Mouse (Mus musculus) liver, adult 2 months (tissue): Measurements from ENCODE around the gene Uqcrc2. TPM values are rescaled to one million over a fixed set of nuclear protein-coding genes. Genes with fewer than 3 reads are reported as not detected.

Experiments
- DNase-seq: peaks from one replicate; pipeline ENCODE4 v3.0.0-alpha.2; 2011; ENCODE audit warnings: low read depth, low spot score; ENCODE audit errors: extremely low read depth
- H3K27ac ChIP-seq: fragments of 200-500 bp; replicated peaks from 2 replicates; pipeline ENCODE4 v1.5.1; 2012; ENCODE audit warnings: low read depth, mild to moderate bottlenecking, control low read depth, inconsistent platforms, low read length; ENCODE audit not compliant: insufficient read depth
- H3K27me3 ChIP-seq: fragments of 200-500 bp; 2 replicates; pipeline ENCODE4 v1.6.1; 2012; ENCODE audit warnings: mild to moderate bottlenecking, moderate library complexity, low read length, inconsistent platforms; ENCODE audit not compliant: control insufficient read depth, insufficient read depth
- H3K36me3 ChIP-seq: fragments of 200-500 bp; 2 replicates; pipeline ENCODE4 v1.6.1; 2012; ENCODE audit warnings: low read length, inconsistent platforms; ENCODE audit not compliant: control insufficient read depth, insufficient read depth
- H3K4me1 ChIP-seq: fragments of 200-500 bp; 2 replicates; pipeline ENCODE4 v1.6.1; 2011; ENCODE audit warnings: low read length; ENCODE audit not compliant: control insufficient read depth, insufficient read depth
- H3K4me3 ChIP-seq: fragments of 200-500 bp; 2 replicates; pipeline ENCODE4 v1.5.1; 2011; ENCODE audit warnings: low read depth, mild to moderate bottlenecking, control low read depth, low read length, moderate library complexity; ENCODE audit not compliant: insufficient read depth
- H3K79me2 ChIP-seq: fragments of 200-500 bp; 2 replicates; pipeline ENCODE4 v1.6.1; 2012; ENCODE audit warnings: inconsistent platforms, mild to moderate bottlenecking, low read length, moderate library complexity; ENCODE audit not compliant: control insufficient read depth, insufficient read depth
- H3K9ac ChIP-seq: fragments of 200-500 bp; 2 replicates; pipeline ENCODE4 v1.6.1; 2012; ENCODE audit warnings: low read depth, mild to moderate bottlenecking, control low read depth, inconsistent platforms, low read length
- CTCF ChIP-seq: fragments of 200-500 bp; IDR thresholded peaks from 2 replicates; pipeline ENCODE4 v1.5.1; 2011; ENCODE audit warnings: low read depth, low read length, control low read depth
- POLR2A ChIP-seq: fragments of 200-500 bp; IDR thresholded peaks from 2 replicates; pipeline ENCODE4 v1.6.1; 2011; ENCODE audit warnings: low read length, control low read depth; ENCODE audit not compliant: insufficient read depth; ENCODE audit errors: extremely low read depth
- WGBS: fragments of 180-500 bp; shearing (Covaris S2); methylation state at CpG from one replicate; pipeline ENCODE4 v1.1.7; 2018; 5-methylcytosine and 5-hydroxymethylcytosine counted together
- polyA plus RNA-seq: library from polyadenylated mRNA; depleted of rRNA; stranded (reverse); fragments of >200 nt; gene quantifications from 2 replicates; pipeline ENCODE4 v1.2.3, GENCODE M21; 2012
- total RNA-seq: library from RNA; depleted of rRNA; stranded (reverse); fragments of >200 nt; gene quantifications from 2 replicates; pipeline ENCODE4 v1.2.3, GENCODE M21; 2014

The Uqcrc2 gene
- total and polyA plus RNA-seq, 2 experiments = 90.8 to 293 TPM

DNA sequence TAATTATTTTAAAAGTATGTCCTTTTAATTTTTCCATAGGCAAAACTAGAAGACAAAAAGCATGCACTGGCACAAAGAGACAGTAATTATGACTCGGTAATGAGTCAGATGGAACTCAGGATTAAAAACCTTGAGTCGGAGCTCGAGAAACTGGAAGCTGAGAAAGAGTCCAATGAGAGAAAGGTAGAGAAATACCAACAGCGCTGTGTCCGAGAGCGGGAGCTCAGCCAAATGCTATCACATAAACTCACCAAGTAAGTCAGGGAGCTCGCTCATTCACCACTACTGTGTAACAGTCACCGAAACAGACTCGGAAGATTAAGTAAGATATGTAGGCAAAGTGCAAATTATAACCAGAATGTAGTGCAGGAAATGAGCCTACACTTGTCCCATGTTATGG is 14.1 kb upstream of the Uqcrc2 start:
- WGBS = 92% methylated on average over 9 of the region's 9 CpGs
- no peak for DNase-seq

DNA sequence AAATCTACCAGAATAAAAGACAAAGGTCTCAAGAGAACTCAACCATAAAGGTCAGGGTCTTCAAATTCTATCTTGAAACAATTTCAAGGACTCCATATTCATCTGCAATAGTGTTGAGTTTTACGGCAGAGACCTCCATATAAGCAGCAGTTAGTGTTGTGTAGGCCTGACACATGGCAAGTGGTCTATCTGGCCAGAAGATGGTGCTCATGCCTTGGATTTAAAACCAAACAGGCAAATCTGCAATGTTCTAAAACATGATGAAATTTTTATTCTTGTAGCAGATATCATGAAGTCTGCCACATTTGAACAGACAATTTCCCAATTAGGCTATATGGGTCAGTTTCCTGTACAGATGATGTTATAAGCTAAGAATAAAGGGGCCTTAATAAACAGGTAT is 2.5 kb upstream of the Uqcrc2 start:
- Histone ChIP-seq H3K36me3 (peaks cover 2% of the 10 kb centered on the region; the same call in 1 of the 2 replicates), H3K9ac (no peak overlapping the region), H3K27me3 (no peaks in the 10 kb centered on the region), H3K27ac (no peak overlapping the region), H3K4me3 (no peak overlapping the region), H3K79me2 (peaks cover 13% of the 10 kb centered on the region; the same call in 1 of the 2 replicates), H3K4me1 (peaks cover 8% of the 10 kb centered on the region)
- DNase-seq = peak; percentile 26
- WGBS = 73% methylated on average over 1 of the region's 1 CpGs
- TF ChIP-seq CTCF (no peak), POLR2A (no peak)

More for the DNA sequence above, 14.1 kb upstream of the Uqcrc2 start:
- Histone ChIP-seq H3K79me2 (no peaks in the 10 kb centered on the region), H3K27me3 (no peaks in the 10 kb centered on the region), H3K9ac (no peak overlapping the region), H3K36me3 (no peaks in the 10 kb centered on the region), H3K4me1 (no peaks in the 10 kb centered on the region), H3K4me3 (no peak overlapping the region), H3K27ac (no peak overlapping the region)
- TF ChIP-seq POLR2A = no peak
- TF ChIP-seq CTCF = no peak

DNA sequence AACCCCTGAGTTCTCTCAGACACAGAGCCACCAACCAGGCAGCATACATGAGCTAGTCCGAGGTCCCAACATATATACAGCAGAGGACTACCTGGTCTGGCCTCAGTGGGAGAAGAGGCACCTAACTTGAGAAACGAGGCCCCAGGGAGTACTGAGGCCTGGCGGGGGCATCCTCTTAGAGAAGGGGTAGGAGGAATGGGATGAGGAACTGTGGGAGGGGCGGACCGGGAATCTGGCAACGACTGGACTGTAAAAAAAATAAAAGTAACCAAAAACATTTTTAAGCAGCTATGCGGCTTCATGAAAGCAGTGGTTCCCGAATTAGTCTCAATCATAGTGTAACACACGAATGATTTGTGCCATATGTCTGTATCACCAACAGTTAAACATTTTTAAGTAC is 675 bp upstream of the Uqcrc2 start:
- H3K4me1 ChIP-seq = peaks cover 8% of the 10 kb centered on the region
- peak overlapping the region; percentile 94 for H3K4me3 ChIP-seq
- peaks cover 15% of the 10 kb centered on the region; the same call in 1 of the 2 replicates for H3K36me3 ChIP-seq
- H3K27ac ChIP-seq = peak overlapping the region; percentile 68; the same call in 1 of the 2 replicates
- no peak for DNase-seq
- 6% methylated on average over 9 of the region's 9 CpGs for WGBS
- H3K79me2 ChIP-seq = peaks cover 16% of the 10 kb centered on the region; the same call in 1 of the 2 replicates
- no peak for TF ChIP-seq POLR2A
- TF ChIP-seq CTCF = no peak
- peak overlapping the region; percentile 96; the same call in 1 of the 2 replicates for H3K9ac ChIP-seq
- H3K27me3 ChIP-seq = no peaks in the 10 kb centered on the region

DNA sequence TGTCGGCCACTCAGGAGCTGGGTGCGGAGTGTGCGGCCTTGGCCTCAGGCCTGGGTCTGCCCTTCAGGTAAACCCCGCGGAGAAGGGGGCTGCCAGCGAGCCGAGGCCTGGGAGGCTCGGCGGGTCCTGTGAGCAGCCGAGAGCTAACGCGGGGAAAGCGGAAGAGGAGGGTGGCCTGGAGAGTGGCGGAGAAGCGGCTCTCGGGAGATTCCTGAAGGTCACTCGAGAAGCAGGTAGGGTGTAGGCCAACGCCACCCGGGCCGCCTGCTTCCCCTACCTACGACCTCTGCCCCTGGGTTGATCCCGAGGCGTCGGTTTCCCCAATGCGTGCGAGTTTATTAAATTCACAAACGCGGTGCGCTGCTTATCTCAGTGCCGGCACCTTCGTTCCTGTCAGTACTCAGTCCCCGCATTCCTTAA is 396 bp downstream of the Uqcrc2 start:
- no peaks in the 10 kb centered on the region for H3K27me3 ChIP-seq
- H3K79me2 ChIP-seq = peaks cover 16% of the 10 kb centered on the region; the same call in 1 of the 2 replicates
- peak overlapping the region; percentile 93 for H3K27ac ChIP-seq
- peak overlapping the region; percentile 94 for H3K4me3 ChIP-seq
- TF ChIP-seq POLR2A (no peak), CTCF (no peak)
- under 1% methylated on average over 32 of the region's 32 CpGs for WGBS
- H3K36me3 ChIP-seq = peaks cover 24% of the 10 kb centered on the region; the same call in 1 of the 2 replicates
- H3K4me1 ChIP-seq = peaks cover 8% of the 10 kb centered on the region
- H3K9ac ChIP-seq = peak overlapping the region; percentile 96
- DNase-seq = peak; percentile 62

DNA sequence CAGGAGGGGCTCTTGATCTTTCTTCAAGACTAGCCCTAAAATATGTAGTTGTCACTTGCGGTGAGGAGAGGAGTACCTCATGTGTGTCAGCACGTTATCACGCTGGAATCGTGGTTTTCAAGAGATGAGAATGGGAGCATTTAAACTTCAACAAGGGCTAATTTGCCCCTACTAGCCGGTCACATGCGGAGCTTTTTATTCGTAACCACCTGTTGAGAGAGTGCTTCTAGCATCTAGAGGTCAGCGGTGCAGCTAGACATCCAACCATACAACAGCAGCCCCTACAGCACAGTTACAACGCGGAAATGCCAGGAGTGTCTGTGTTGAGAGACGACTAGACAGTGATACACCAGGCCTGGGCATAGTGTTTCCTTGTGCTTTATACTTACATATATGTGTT is 845 bp downstream of the Uqcrc2 start:
- Histone ChIP-seq H3K27me3 (no peaks in the 10 kb centered on the region), H3K4me1 (peaks cover 8% of the 10 kb centered on the region), H3K27ac (peak overlapping the region; percentile 93), H3K9ac (peak overlapping the region; percentile 96), H3K36me3 (peaks cover 25% of the 10 kb centered on the region; the same call in 1 of the 2 replicates), H3K79me2 (peaks cover 16% of the 10 kb centered on the region; the same call in 1 of the 2 replicates), H3K4me3 (peak overlapping the region; percentile 94)
- no peak for TF ChIP-seq CTCF
- TF ChIP-seq POLR2A = no peak
- WGBS = under 1% methylated on average over 11 of the region's 11 CpGs
- peak; percentile 34 for DNase-seq

DNA sequence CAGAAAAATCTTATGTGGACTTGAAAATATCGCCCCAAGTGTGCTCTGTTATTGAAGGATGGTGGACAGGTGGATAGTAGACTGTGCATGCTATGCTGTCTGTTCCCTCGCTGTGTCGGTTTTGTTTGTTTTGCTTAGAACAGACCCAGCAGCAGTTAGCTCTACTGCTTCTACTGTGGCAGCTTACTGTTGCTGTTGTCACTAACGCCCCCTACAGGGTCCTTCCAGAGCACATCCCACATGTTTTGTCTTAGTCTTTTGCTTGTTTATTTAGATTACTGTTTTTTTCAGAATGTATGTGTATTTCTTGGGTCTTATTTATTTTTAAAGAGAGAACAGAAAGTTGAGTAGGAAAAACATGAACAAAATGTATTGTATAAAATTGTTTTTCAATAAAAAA is 8.2 kb downstream of the Uqcrc2 start:
- TF ChIP-seq POLR2A = no peak
- TF ChIP-seq CTCF = peak; percentile 13; the same call in 1 of the 2 replicates
- Histone ChIP-seq H3K79me2 (no peaks in the 10 kb centered on the region), H3K27me3 (no peaks in the 10 kb centered on the region), H3K9ac (no peak overlapping the region), H3K27ac (no peak overlapping the region), H3K36me3 (peaks cover 70% of the 10 kb centered on the region), H3K4me3 (no peak overlapping the region), H3K4me1 (no peaks in the 10 kb centered on the region; the same call in 1 of the 2 replicates)
- 80% methylated on average over 4 of the region's 4 CpGs for WGBS
- no peak for DNase-seq
